Mouse (Mus musculus) bone marrow macrophage, adult 2 months (primary cell): ENCODE data around the gene Unc80. TPM values are rescaled to one million over a fixed set of nuclear protein-coding genes. Genes with fewer than 3 reads are reported as not detected.

Experiments
- H3K27ac ChIP-seq: 2 replicates; pipeline ENCODE4 v1.5.1; 2012; ENCODE audit warnings: low read depth, low read length; ENCODE audit not compliant: insufficient read depth
- H3K4me1 ChIP-seq: 2 replicates; pipeline ENCODE4 v1.6.1; 2012; ENCODE audit warnings: low read length; ENCODE audit not compliant: control insufficient read depth, insufficient read depth
- H3K4me3 ChIP-seq: 2 replicates; pipeline ENCODE4 v1.5.1; 2012; ENCODE audit warnings: mild to moderate bottlenecking, low read length, moderate library complexity; ENCODE audit not compliant: insufficient read depth
- CTCF ChIP-seq: IDR thresholded peaks from 2 replicates; pipeline ENCODE4 v1.5.1; 2012; ENCODE audit warnings: low read depth, mild to moderate bottlenecking, low read length, moderate library complexity
- POLR2A ChIP-seq: IDR thresholded peaks from 2 replicates; pipeline ENCODE4 v1.6.1; 2012; ENCODE audit warnings: mild to moderate bottlenecking, low read depth, low read length, borderline replicate concordance
- polyA plus RNA-seq: library from polyadenylated mRNA; stranded (reverse); fragments of >200 nt; gene quantifications from 2 replicates; pipeline ENCODE4 v1.2.4, GENCODE M21; 2012; ENCODE audit not compliant: missing spikeins, insufficient read depth, insufficient read length

The Unc80 gene
- polyA plus RNA-seq, 1 experiment = not detected

- Histone ChIP-seq H3K4me1 (no peaks in the 10 kb centered on the region), H3K4me3 (no peak overlapping the region), H3K27ac (no peak overlapping the region)
- no peak for TF ChIP-seq CTCF
- no peak for TF ChIP-seq POLR2A
Observed at GRCm38 (mm10) chr1:66460850-66461249, 7.3 kb upstream of the Unc80 start.

GRCm38 (mm10) chr1:66468704-66469020 lies 495 bp downstream of the Unc80 start:
- no peak for TF ChIP-seq POLR2A
- TF ChIP-seq CTCF = no peak
- no peaks in the 10 kb centered on the region for H3K4me1 ChIP-seq
- no peak overlapping the region for H3K4me3 ChIP-seq
- H3K27ac ChIP-seq = no peak overlapping the region

- Histone ChIP-seq H3K27ac (no peak overlapping the region), H3K4me3 (no peak overlapping the region), H3K4me1 (no peaks in the 10 kb centered on the region)
- TF ChIP-seq CTCF (no peak), POLR2A (no peak)
Observed at GRCm38 (mm10) chr1:66482751-66483150, 14.6 kb downstream of the Unc80 start.

GRCm38 (mm10) chr1:66493064-66493463 lies 24.9 kb downstream of the Unc80 start:
- TF ChIP-seq CTCF (no peak), POLR2A (no peak)
- Histone ChIP-seq H3K4me3 (no peak overlapping the region), H3K4me1 (no peaks in the 10 kb centered on the region), H3K27ac (no peak overlapping the region)

- no peak overlapping the region for H3K27ac ChIP-seq
- TF ChIP-seq CTCF = no peak
- no peak for TF ChIP-seq POLR2A
- H3K4me3 ChIP-seq = no peak overlapping the region
- H3K4me1 ChIP-seq = no peaks in the 10 kb centered on the region
Observed at GRCm38 (mm10) chr1:66495310-66496012, 27.3 kb downstream of the Unc80 start.

- Histone ChIP-seq H3K4me3 (no peak overlapping the region), H3K4me1 (no peaks in the 10 kb centered on the region), H3K27ac (no peak overlapping the region)
- TF ChIP-seq POLR2A (no peak), CTCF (no peak)
Observed at GRCm38 (mm10) chr1:66550812-66551211, 82.6 kb downstream of the Unc80 start.

GRCm38 (mm10) chr1:66552396-66552966 lies 84.3 kb downstream of the Unc80 start:
- H3K4me1 ChIP-seq = no peaks in the 10 kb centered on the region
- TF ChIP-seq CTCF (no peak), POLR2A (no peak)
- H3K4me3 ChIP-seq = no peak overlapping the region
- no peak overlapping the region for H3K27ac ChIP-seq

GRCm38 (mm10) chr1:66561636-66562270 lies 93.6 kb downstream of the Unc80 start:
- Histone ChIP-seq H3K4me3 (no peak overlapping the region), H3K4me1 (no peaks in the 10 kb centered on the region), H3K27ac (no peak overlapping the region)
- TF ChIP-seq CTCF = no peak
- no peak for TF ChIP-seq POLR2A

GRCm38 (mm10) chr1:66562332-66562731 lies 94.2 kb downstream of the Unc80 start:
- no peak overlapping the region for H3K27ac ChIP-seq
- TF ChIP-seq CTCF (no peak), POLR2A (no peak)
- H3K4me1 ChIP-seq = no peaks in the 10 kb centered on the region
- H3K4me3 ChIP-seq = no peak overlapping the region

- H3K4me3 ChIP-seq = no peak overlapping the region
- H3K4me1 ChIP-seq = no peaks in the 10 kb centered on the region
- no peak overlapping the region for H3K27ac ChIP-seq
- no peak for TF ChIP-seq POLR2A
- TF ChIP-seq CTCF = no peak
Observed at GRCm38 (mm10) chr1:66569736-66570135, 101.6 kb downstream of the Unc80 start.
